Mouse (Mus musculus) adrenal gland, adult 10 weeks (tissue): ENCODE data around the gene Dnajc21. TPM values are rescaled to one million over a fixed set of nuclear protein-coding genes. Genes with fewer than 3 reads are reported as not detected.

Experiments used
- polyA plus RNA-seq: library from polyadenylated mRNA; stranded (reverse); fragments of 350-450 nt; fragmentation: Illumina TruSeq; extraction: RNeasy Lipid Tissue Mini Kit (QIAGEN cat#74804); gene quantifications from one replicate; pipeline ENCODE4 v1.2.3, GENCODE M21; 2014; ENCODE audit warnings: low read depth, low replicate concordance

Dnajc21 gene
- 150 TPM for polyA plus RNA-seq

DNA sequence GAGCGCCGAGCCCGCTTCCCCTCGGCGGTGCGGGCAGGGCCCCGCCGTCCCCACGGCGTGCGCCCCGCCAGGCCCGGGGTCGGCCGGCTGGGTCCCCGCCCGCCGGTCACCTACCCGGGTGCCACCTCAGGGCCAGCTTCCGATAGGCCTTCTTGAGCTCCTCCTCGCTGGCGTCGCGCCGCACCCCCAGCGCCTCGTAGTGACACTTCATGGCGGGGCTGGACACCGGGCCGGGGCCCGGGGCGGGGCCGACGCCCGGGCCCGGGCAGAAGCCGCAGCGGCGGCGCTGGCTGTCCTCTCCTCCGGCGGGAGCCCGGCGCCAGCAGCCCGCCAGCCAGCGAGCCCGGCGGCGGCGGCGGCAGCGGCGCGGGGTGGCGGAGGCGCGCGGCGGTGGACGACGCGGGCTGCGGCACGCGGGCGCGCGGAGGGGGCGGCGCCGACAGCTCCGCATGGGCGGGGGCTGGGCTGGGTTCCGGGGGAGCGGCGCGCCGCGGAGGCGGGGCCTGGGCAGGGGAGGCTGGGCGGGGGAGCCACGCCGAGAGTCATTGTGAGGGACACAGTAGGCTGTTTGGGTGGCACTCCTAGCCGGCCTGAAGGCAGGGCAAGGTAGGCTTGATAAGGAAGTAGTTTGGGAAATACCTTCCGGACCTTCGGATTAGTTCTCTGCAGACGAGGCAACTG, at the start of gene Dnajc21:
TSS of gene Dnajc21 (minus strand) at position 366 of the 681 bp plus-strand sequence.

GRCm38 (mm10) chr15:10485484-10486364, 15.4 kb upstream of the Dnajc21 start, which contains the start of the genes Brix1 and Rad1:
Gene Brix1, minus strand, starts transcription at chr15:10485947.
Gene Rad1, plus strand, starts transcription at chr15:10486018.

Other genes with a start within 250 kb of the Dnajc21 start
- not detected for gene Gm21973, start 145.1 kb downstream of the Dnajc21 start, polyA plus RNA-seq
- 3.8 TPM for gene Agxt2, start 112.0 kb downstream of the Dnajc21 start, polyA plus RNA-seq
- gene Brix1, start 15.4 kb upstream of the Dnajc21 start, polyA plus RNA-seq, result 251 TPM
- 22.9 TPM for gene Rad1, start 15.5 kb upstream of the Dnajc21 start, polyA plus RNA-seq
- not detected for gene Ttc23l, start 88.2 kb upstream of the Dnajc21 start, polyA plus RNA-seq
- 38.1 TPM for gene Rai14, start 244.1 kb upstream of the Dnajc21 start, polyA plus RNA-seq